Mouse (Mus musculus) left cerebral cortex, adult 18-20 months (tissue): ENCODE measurements around the gene Sbk2. TPM values are rescaled to one million over a fixed set of nuclear protein-coding genes. Genes with fewer than 3 reads are reported as not detected.

Source experiments
- DNase-seq, 2 experiments: peaks; one replicate each; pipeline ENCODE4 v3.0.0; 2021 to 2022; ENCODE audit warnings: low spot score in 2 of 2, mixed read lengths in 1 of 2
- total RNA-seq, 2 experiments: library from RNA; stranded (reverse); gene quantifications; 2 replicates each; pipeline ENCODE4 v1.2.3; 2021

The Sbk2 gene
- total RNA-seq, 2 experiments from 2014 or later, result 0.26 to 0.45 TPM

DNA sequence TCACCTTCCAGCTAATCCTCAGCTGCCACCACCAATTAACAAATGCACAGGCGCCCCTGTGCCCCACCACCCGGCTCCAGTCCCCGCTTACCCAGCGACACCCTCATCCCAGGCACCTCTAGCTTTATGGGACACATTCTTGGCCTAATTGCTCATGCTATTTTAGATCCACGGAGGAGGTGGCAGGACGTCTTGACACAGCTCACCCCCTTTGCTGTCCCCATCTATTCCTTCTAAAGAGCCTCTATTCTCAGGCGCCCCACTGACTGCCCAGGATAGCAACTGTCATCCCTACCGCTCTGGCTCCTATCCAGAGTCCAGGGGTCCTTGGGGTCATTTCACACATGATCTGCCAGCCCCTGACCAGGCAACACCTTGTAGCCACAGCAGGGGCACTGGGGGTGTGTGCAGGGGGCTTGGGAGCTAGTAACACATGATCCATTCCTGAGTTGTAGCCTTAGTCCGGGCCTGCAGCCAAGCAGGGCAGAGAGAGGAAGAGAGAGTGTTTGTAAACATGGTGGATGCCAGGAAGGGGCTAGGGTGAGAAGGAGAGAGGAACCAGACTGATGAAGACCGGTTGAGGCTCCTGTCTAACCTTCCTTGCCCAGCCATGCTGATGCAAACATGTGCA, 10.3 kb downstream of the Sbk2 start:
- DNase-seq, result no peak

DNA sequence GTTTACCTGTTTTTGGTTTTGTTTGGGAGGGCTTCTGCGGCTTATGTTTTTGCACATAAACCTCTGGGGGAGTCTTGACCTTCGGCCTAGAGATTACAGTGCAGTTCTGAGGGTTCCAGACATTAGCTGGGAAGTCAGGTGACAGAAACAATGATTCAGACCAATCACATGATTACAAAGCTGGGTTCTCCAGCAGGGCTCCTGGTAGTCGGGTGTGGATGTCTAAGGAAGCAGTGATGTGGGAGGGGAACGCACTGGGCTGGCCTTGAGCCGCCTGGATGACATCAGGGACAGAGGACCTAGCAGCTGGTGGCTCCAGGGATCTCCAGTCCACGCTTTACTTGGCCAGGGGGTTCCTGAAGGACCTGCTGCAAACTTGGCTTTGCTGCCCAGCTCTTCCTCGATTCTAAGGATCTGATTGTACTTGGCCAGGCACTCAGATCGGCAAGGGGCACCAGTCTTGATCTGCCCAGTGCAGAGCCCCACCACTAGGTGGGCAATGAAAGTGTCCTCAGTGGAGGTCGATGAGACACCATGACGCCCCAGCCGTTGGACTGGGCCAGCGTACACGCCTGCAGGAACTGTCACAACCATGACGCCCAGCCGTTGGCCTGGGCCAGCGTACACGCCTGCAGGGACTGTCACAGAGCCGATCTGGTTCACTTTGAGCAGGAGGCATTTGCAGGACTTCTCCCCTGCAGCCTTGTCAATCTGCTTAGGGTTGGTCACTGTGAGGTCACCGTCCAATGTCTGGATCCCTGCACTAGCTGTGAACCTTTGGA, 13.5 kb downstream of the Sbk2 start:
- no peak for DNase-seq

DNA sequence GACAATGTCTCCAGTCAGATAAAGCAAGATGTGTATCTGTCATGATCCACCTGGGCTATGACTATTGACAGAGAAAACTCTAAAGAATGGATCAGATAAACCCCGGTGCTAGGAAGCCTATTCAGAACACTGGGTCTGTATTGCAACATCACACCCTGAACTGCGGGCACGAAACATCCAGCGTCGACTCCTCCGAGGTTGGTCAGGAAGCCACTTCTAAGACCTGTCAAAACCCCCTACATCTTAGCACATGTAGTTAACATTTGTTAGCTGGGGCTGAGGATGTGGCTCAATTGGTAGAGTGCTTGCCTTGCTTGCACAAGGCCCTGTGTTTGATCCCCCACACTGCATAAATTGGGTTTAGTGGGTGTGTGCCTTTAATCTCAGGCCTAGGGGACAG, 15.8 kb downstream of the Sbk2 start:
- no peak for DNase-seq

DNA sequence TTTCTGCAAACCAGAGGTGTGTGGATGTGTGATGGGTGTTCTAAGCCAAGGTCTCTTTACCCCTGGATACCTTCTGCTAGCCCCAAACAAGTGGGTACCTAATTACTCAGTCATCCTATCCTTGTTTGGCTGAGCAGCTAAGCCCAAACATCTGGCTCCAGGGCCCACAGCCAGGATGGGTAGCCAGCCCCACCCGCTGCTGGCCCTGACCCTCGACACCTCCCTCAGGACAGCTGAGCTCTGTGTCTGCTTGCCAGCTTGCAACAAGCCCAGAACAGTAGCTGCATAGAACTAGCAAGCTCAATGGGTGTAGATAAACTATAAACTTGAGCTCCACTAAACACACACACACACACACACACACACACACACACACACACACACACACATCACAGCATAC, 16.4 kb downstream of the Sbk2 start:
- DNase-seq, result no peak

DNA sequence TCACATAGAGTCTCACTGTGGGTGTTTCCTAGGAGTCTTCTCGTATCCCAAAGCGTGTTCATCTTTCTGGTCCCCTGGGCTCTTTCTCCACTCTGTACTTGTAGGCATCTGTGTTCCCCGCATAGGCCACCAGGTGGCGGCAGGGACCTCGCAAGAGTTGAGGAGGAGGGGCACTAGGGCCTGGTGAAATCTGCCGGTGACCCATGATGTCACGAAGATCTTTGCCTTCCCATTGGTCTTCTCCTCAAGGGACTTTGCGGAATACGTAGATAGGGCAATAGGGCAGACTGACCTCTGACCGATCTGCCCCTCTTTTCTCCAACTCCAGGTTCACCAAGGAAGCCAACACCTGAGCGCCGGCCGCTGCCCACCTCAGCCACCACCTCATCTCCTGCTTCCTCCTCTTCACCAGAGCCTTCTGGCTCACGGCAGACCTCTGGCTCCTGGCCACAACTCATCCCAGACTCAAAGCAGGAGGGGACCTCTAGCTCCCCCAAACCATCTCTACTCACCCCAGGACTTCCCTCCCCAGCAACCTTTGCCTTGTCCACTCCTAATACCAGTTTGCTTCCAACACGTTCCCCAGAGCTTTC, 20.9 kb downstream of the Sbk2 start:
- peak; percentile 91 to 96 for DNase-seq

DNA sequence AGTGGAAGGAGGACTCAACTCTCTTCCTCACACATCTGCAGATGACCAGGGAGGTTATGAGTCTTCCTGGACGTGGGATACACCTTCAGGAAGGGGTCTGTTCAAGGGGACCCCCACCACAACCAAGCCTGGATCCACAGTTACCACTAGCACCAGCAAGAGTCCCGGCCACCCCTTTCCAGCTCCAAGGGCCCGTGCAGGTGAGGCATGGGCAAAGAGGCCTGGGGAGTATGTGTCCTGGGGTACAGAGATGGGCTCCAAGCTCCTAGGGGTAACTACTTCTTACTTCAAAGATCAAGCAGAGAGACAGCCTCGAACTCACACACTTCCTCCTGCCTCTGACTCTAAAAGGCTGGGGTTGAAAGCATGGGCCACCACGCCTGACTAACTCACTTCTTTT, 21.5 kb downstream of the Sbk2 start:
- DNase-seq, result no peak

DNA sequence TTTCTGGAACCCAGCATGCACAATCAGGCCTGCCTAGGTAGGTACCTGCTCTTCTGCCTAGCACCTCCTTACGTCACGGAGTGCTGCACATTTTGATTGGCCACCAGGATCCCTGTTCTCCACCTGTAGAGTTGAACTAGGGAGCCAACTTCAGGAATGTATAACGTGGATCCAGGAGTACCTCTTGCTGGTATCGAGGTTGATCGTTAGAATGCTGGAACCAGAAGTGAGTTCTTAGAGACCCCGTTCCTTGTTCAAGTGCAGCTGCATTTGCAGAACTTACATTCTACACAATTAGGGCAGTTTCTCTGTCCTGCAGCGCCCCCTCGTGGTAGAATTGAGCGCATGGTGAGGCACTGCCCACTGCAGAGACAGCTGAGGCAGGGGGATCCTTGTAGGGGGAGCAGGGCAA, 24.1 kb downstream of the Sbk2 start:
- DNase-seq, result peak; percentile 69 to 88

DNA sequence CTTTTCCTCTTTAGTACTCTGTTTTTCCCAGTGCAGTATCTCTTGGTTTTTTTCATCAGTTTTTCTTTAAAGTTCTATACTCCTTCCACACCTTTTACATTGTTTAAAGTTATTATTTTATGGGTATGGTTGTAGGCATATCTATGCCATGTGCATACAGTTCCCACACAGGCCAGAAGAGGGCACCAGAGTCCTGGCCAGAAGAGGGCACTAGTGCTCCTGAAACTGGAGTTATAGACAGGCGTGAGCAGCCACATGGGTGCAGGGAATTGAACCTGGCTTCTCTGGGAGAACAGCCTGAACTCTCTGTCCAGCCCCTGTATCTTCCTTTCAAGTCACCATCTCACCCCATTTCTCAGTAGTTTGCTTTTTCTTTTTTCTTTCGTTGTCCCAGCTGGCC, 25.8 kb downstream of the Sbk2 start:
- DNase-seq, result peak; percentile 60 to 73

DNA sequence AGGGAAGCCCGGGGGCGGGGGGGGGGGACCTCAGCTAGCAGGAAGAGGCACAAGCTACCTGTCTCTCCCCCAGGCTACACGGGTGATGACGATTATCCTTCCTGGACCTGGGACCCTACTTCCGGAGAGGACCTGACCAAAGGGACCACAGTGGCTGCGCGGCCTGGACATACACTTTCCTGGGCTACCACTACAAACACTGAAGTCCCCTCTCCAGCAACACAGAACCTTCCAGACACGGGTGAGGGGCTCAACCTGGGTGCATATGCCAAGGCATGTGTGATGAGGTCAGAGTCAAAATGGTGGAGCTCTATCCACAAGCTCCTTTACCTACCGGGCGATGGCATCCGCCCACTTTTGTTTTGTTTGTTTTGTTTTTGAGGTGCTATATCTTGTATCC, 26.8 kb downstream of the Sbk2 start:
- no peak for DNase-seq

DNA sequence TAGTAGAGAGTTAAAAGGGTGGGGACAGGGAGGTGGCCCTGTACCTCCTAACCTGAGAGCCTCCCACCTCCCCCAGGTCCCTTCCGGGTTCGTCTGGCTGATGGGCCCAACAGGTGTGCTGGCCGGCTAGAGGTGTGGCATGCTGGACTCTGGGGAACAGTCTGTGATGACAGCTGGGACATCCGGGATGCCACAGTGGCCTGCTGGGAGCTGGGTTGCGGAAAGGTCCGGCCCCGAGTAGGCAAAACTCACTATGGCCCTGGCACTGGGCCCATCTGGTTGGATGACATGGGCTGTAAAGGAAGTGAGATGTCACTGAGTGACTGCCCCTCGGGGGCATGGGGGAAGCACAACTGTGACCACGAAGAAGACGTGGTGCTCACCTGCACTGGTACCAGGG, 27.4 kb downstream of the Sbk2 start:
- DNase-seq, result no peak

DNA sequence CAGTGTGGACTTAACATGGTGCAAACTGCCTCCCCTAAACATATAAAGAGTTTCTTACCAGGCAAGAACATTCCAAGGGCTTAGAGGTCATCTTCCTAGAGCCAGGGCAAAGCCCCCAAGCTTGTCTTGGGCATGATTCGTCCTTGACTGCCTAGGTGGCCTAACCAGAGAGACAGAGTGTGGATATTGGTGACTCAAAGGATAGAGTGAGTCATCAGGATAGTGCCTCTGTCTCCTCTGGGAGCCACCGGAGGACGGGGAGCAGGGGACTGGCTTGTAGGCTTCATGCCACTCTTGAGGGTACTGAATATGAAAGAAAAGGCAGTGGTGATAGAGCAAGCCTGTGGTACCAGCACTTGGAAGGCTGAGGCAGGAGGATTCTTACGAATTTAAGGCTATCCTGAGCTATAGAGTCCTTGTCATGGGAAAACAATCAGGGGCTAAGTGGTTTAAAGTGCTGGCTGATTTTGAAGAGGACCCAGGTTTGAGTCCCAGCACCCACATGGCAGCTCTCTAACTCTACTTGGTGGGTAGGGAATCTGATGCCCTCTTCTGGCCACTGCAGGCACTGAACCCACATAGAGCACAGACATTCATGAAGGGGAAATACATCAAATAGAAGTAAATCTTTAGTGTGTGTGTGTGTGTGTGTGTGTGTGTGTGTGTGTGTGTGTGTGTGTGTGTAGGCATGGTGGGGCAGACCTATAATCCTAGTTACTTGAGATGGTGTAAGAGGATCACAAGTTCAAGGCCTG, 29.9 kb downstream of the Sbk2 start:
- no peak for DNase-seq

DNA sequence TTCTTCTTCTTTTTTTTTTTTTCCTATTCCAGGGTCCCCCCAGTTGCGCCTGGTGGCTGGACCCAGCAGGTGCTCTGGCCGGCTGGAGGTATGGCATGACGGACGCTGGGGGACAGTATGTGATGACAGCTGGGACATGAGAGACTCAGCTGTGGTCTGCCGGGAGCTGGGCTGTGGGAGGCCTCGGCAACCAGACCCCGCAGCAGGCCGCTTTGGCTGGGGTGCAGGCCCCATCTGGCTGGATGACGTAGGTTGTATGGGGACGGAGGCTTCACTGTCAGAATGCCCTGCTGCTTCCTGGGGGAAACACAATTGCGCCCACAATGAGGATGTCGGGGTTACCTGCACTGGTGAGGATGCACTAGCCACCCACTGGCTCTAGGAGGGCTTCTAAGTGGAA, 31.1 kb downstream of the Sbk2 start:
- no peak for DNase-seq

DNA sequence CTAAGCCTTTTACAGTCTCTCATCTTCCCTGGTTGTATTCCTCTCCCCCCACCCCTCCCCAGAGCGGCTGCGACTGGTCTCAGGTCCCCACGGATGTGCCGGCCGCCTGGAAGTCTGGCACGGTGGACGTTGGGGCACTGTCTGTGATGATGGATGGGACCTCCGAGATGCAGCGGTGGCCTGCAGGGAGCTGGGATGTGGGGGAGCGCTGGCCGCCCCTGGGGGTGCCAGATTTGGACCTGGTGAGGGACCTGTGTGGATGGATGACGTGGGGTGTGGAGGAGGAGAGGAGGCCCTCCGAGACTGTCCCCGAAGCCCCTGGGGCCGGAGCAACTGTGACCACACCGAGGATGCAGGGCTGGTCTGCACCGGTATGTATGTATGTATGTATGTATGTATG, 35.9 kb downstream of the Sbk2 start:
- no peak for DNase-seq

DNA sequence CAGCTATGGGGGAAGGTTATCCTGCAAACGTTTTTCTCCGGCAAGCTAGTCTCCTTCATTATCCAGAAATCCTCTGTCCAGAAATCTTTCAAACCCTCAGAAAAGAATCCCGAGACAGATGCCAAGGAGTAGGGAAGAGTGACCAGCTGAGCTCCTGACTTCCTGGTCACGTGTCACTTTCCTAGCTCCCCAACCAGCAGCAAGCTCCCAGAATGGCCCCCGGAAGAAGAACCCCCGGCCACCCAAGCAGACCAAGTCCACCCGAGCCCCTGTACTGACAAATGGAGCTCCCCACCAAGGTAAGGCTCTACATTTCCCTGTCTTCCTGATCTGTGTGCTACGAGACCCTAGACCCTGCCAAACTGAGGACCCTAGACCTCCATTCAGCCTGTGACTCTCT, 36.5 kb downstream of the Sbk2 start:
- DNase-seq, result no peak

DNA sequence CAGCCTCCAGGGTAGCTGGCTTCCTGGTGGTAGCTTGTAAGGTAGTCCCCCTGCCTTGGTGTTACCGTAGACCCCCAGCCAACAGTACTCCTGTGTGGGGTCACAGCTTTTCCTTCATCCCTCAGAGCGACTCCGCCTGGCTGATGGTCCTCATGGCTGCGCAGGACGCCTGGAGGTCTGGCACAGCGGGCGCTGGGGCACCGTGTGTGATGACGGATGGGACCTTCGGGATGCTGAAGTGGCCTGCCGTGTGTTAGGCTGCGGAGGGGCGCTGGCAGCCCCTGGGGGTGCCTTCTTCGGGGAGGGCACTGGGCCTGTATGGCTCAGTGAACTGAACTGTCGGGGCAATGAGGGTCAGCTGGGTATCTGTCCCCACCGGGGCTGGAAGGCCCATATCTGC, 37.4 kb downstream of the Sbk2 start:
- DNase-seq, result no peak

DNA sequence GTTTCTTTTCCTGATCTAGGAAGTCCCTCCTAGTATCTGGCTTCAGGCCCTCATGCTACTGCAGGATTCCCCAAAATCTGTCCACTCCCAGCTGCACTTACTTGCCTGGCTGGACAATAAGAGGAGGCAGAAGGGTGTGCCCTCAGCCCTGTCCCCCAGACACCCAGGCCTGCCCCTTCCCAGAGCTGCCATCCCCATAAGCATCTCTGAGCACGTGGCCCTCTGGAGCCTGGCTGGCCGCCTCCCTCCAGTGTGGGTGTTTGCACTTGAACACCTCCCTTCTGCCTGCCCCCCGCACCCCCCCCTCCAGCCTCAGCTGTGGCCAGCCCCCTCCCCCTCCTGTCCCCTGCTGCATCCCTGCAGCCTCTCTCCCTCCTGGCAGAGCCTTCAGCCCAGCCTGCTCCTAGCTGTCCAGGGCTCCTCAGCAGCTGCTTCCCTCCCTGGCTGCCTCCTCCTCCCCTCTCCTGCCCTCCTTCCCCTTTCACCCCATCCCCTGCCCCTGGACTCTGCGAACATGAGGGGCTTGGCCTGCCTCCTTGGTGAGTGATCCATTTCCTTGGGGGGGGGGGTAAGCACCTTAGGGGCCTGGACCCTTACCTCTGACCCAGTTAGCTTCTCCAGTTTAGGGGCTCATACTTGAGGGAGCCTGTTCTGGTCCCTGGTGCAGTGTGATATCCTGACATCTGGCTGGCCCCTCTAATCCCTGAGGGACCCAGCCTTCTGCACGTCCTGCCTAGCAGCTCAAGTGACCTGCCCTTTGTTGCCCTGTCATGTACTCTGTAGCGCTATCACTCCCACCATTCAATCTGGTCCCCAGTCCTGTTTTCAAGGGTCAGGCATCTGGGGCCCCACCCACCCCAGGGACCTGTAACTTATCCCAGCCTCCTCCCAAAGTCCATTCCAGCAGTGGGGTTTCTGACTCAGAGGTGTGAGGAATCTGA, 38.5 kb downstream of the Sbk2 start, which contains the start of gene Ssc5d:
Gene Ssc5d (plus strand): TSS at position 345 of the 941 bp plus-strand sequence.
- DNase-seq, result no peak

DNA sequence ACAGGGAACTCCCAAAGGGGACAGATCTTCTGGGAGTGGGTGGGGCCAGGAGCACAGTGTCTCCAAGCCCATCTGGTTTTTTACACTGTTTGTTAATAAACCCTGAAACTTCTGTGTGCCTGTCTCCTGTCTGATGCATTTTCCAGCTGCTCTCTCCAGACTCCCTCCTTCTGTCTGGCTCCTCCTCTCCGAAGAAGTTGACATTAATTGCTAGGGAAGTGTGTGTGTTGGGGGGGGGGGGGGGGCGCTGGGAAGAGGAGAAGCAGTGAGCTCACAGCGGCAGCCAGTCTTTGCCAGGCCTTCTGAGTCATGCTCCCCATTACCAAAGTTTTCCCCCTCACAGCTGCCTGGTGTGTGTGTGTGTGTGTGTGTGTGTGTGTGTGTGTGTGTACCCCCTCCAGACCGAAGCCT, 39.3 kb downstream of the Sbk2 start:
- DNase-seq, result no peak

DNA sequence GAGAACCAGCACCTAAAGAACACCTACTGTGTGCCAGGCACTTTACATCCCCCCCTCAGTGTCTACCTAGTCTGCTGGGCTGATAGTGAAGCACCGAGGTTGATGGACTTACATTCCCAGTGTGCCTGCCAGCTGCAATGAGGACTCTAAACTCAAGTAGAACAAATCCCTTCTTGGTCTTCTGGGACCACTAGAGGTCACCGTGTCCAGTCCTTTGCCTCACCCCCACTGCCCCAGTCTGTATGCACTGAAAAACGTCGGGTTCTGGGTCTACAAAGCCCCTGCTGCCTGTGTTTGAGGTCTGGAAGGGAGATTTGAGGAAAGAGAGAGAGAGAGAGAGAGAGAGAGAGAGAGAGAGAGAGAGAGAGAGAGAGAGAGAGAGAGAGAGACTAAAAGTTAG, 39.7 kb downstream of the Sbk2 start:
- no peak for DNase-seq

DNA sequence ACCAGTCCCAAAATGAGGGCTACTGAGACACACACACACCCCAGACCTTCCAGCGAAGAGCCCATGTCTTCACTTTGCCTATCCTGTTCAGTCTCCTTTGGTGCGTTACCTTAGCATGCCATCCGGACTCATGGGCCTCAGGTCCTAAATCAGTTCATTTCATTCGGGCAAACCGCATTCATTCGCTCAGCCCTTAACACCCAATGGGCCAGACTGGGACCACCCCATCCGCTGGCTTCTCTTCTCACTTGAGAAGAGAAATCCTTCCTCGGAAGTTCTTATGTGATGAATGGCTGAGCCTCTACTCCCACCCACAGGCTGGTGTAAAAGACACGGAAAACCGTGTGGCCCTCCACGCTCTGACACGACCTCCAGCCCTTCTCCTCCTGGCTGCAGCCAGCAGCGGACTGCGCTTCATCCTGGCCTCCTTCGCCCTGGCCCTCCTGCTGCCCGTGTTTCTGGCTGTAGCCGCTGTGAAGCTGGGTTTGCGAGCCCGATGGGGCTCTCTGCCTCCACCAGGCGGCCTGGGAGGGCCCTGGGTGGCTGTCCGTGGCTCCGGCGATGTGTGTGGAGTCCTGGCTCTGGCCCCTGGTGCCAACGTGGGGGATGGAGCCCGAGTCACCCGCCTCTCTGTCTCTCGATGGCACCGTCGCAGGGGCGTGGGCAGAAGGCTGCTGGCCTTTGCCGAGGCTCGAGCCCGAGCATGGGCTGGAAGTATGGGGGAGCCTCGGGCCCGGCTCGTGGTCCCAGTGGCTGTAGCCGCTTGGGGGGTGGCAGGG, 40.4 kb downstream of the Sbk2 start:
- DNase-seq, result peak in 1 of 2 experiments; percentile 68
